Mouse (Mus musculus): ENCODE measurements around the gene Ugt1a8. TPM values are rescaled to one million over a fixed set of nuclear protein-coding genes. Genes with fewer than 3 reads are reported as not detected.

Gene Ugt1a8
- polyA plus RNA-seq, 1 experiment, result not detected

- no peak for TF ChIP-seq TAL1 (IDR thresholded peaks at IDR 0.05; ENCODE audit: low read length)
- TF ChIP-seq GATA1 (IDR thresholded peaks at IDR 0.05; ENCODE audit: low read length), result no peak
- peaks cover 55% of the 10 kb centered on the region for H3K36me3 ChIP-seq (ENCODE audit: control insufficient read depth)
Measured at GRCm38 (mm10) chr1:88259643-88260024, 172.0 kb downstream of the Ugt1a8 start.

GRCm38 (mm10) chr1:88260114-88260513, 172.5 kb downstream of the Ugt1a8 start:
- TF ChIP-seq GATA1 (IDR thresholded peaks at IDR 0.05; ENCODE audit: low read length) (no peak), TAL1 (IDR thresholded peaks at IDR 0.05; ENCODE audit: low read length) (no peak)
- peaks cover 23% of the 10 kb centered on the region for H3K4me1 ChIP-seq (ENCODE audit: control insufficient read depth)
- no peak overlapping the region for H3K4me3 ChIP-seq (replicated peaks)
- no peaks in the 10 kb centered on the region for H3K27me3 ChIP-seq (ENCODE audit: control insufficient read depth)
- H3K36me3 ChIP-seq (ENCODE audit: control insufficient read depth), result peaks cover 60% of the 10 kb centered on the region
- peaks cover 12% of the 10 kb centered on the region for H3K9me3 ChIP-seq (ENCODE audit: control insufficient read depth, low read length)

More at GRCm38 (mm10) chr1:88259643-88260024, 172.0 kb downstream of the Ugt1a8 start:
- Histone ChIP-seq H3K27me3 (ENCODE audit: control insufficient read depth) (no peaks in the 10 kb centered on the region), H3K4me1 (ENCODE audit: control insufficient read depth) (peaks cover 23% of the 10 kb centered on the region), H3K4me3 (replicated peaks) (no peak overlapping the region), H3K9me3 (ENCODE audit: control insufficient read depth, low read length) (peaks cover 17% of the 10 kb centered on the region)

GRCm38 (mm10) chr1:88260604-88261377, 173.2 kb downstream of the Ugt1a8 start:
- Histone ChIP-seq H3K4me3 (replicated peaks) (no peak overlapping the region), H3K9me3 (ENCODE audit: control insufficient read depth, low read length) (peaks cover 6% of the 10 kb centered on the region), H3K36me3 (ENCODE audit: control insufficient read depth) (peaks cover 67% of the 10 kb centered on the region), H3K27me3 (ENCODE audit: control insufficient read depth) (no peaks in the 10 kb centered on the region), H3K4me1 (ENCODE audit: control insufficient read depth) (peaks cover 23% of the 10 kb centered on the region)
- TF ChIP-seq GATA1 (IDR thresholded peaks at IDR 0.05; ENCODE audit: low read length), result no peak
- no peak for TF ChIP-seq TAL1 (IDR thresholded peaks at IDR 0.05; ENCODE audit: low read length)

GRCm38 (mm10) chr1:88261706-88262105, 174.1 kb downstream of the Ugt1a8 start:
- H3K9me3 ChIP-seq (ENCODE audit: control insufficient read depth, low read length), result no peaks in the 10 kb centered on the region
- no peak for TF ChIP-seq GATA1 (IDR thresholded peaks at IDR 0.05; ENCODE audit: low read length)
- TF ChIP-seq TAL1 (IDR thresholded peaks at IDR 0.05; ENCODE audit: low read length), result no peak

GRCm38 (mm10) chr1:88262255-88262654, 174.6 kb downstream of the Ugt1a8 start:
- H3K36me3 ChIP-seq (ENCODE audit: control insufficient read depth), result peaks cover 81% of the 10 kb centered on the region
- H3K4me3 ChIP-seq (replicated peaks), result no peak overlapping the region
- H3K9me3 ChIP-seq (ENCODE audit: control insufficient read depth, low read length), result no peaks in the 10 kb centered on the region
- TF ChIP-seq GATA1 (IDR thresholded peaks at IDR 0.05; ENCODE audit: low read length) (no peak), TAL1 (IDR thresholded peaks at IDR 0.05; ENCODE audit: low read length) (no peak)
- H3K4me1 ChIP-seq (ENCODE audit: control insufficient read depth), result peaks cover 23% of the 10 kb centered on the region
- no peaks in the 10 kb centered on the region for H3K27me3 ChIP-seq (ENCODE audit: control insufficient read depth)

More at GRCm38 (mm10) chr1:88261706-88262105, 174.1 kb downstream of the Ugt1a8 start:
- H3K36me3 ChIP-seq (ENCODE audit: control insufficient read depth), result peaks cover 76% of the 10 kb centered on the region
- no peak overlapping the region for H3K4me3 ChIP-seq (replicated peaks)
- H3K4me1 ChIP-seq (ENCODE audit: control insufficient read depth), result peaks cover 23% of the 10 kb centered on the region
- H3K27me3 ChIP-seq (ENCODE audit: control insufficient read depth), result no peaks in the 10 kb centered on the region

- Histone ChIP-seq H3K4me3 (replicated peaks) (no peak overlapping the region), H3K36me3 (ENCODE audit: control insufficient read depth) (peaks cover 88% of the 10 kb centered on the region), H3K27me3 (ENCODE audit: control insufficient read depth) (no peaks in the 10 kb centered on the region), H3K4me1 (ENCODE audit: control insufficient read depth) (peaks cover 23% of the 10 kb centered on the region), H3K9me3 (ENCODE audit: control insufficient read depth, low read length) (no peaks in the 10 kb centered on the region)
- TF ChIP-seq GATA1 (IDR thresholded peaks at IDR 0.05; ENCODE audit: low read length) (no peak), TAL1 (IDR thresholded peaks at IDR 0.05; ENCODE audit: low read length) (no peak)
Measured at GRCm38 (mm10) chr1:88262961-88263360, 175.3 kb downstream of the Ugt1a8 start.

GRCm38 (mm10) chr1:88263778-88264177, 176.2 kb downstream of the Ugt1a8 start:
- no peaks in the 10 kb centered on the region for H3K9me3 ChIP-seq (ENCODE audit: control insufficient read depth, low read length)
- H3K27me3 ChIP-seq (ENCODE audit: control insufficient read depth), result no peaks in the 10 kb centered on the region
- no peak for TF ChIP-seq TAL1 (IDR thresholded peaks at IDR 0.05; ENCODE audit: low read length)
- TF ChIP-seq GATA1 (IDR thresholded peaks at IDR 0.05; ENCODE audit: low read length), result no peak
- no peak overlapping the region for H3K4me3 ChIP-seq (replicated peaks)
- H3K36me3 ChIP-seq (ENCODE audit: control insufficient read depth), result peaks cover 97% of the 10 kb centered on the region
- H3K4me1 ChIP-seq (ENCODE audit: control insufficient read depth), result peaks cover 23% of the 10 kb centered on the region

- no peaks in the 10 kb centered on the region for H3K9me3 ChIP-seq (ENCODE audit: control insufficient read depth, low read length)
- no peak for TF ChIP-seq TAL1 (IDR thresholded peaks at IDR 0.05; ENCODE audit: low read length)
- no peak for TF ChIP-seq GATA1 (IDR thresholded peaks at IDR 0.05; ENCODE audit: low read length)
- peaks cover 20% of the 10 kb centered on the region for H3K4me1 ChIP-seq (ENCODE audit: control insufficient read depth)
- peaks cover 100% of the 10 kb centered on the region for H3K36me3 ChIP-seq (ENCODE audit: control insufficient read depth)
- no peaks in the 10 kb centered on the region for H3K27me3 ChIP-seq (ENCODE audit: control insufficient read depth)
- no peak overlapping the region for H3K4me3 ChIP-seq (replicated peaks)
Measured at GRCm38 (mm10) chr1:88264237-88264868, 176.7 kb downstream of the Ugt1a8 start.

GRCm38 (mm10) chr1:88264869-88265240, 177.2 kb downstream of the Ugt1a8 start:
- H3K4me3 ChIP-seq (replicated peaks), result no peak overlapping the region
- TF ChIP-seq TAL1 (IDR thresholded peaks at IDR 0.05; ENCODE audit: low read length) (no peak), GATA1 (IDR thresholded peaks at IDR 0.05; ENCODE audit: low read length) (no peak)
- H3K4me1 ChIP-seq (ENCODE audit: control insufficient read depth), result peaks cover 16% of the 10 kb centered on the region
- H3K27me3 ChIP-seq (ENCODE audit: control insufficient read depth), result no peaks in the 10 kb centered on the region
- no peaks in the 10 kb centered on the region for H3K9me3 ChIP-seq (ENCODE audit: control insufficient read depth, low read length)
- H3K36me3 ChIP-seq (ENCODE audit: control insufficient read depth), result peaks cover 100% of the 10 kb centered on the region
